Mouse (Mus musculus) urinary bladder, adult 2 months (tissue): ENCODE data around the gene Smndc1. TPM values are rescaled to one million over a fixed set of nuclear protein-coding genes. Genes with fewer than 3 reads are reported as not detected.

Experiments
- DNase-seq: peaks from one replicate; pipeline ENCODE4 v3.0.0; 2022; ENCODE audit warnings: low spot score
- polyA plus RNA-seq: library from polyadenylated mRNA; depleted of rRNA; stranded (reverse); fragments of >200 nt; gene quantifications from 2 replicates; pipeline ENCODE4 v1.2.3, GENCODE M21; 2012; rRNA removed

The Smndc1 gene
- polyA plus RNA-seq, 1 experiment = 26.1 TPM

GRCm38 (mm10) chr19:53343174-53343881 lies 47.0 kb downstream of the Smndc1 start:
- no peak for DNase-seq

GRCm38 (mm10) chr19:53340423-53340822 lies 50.0 kb downstream of the Smndc1 start:
- no peak for DNase-seq

- DNase-seq = no peak
These were observed 55.1 kb downstream of the Smndc1 start for GRCm38 (mm10) chr19:53335241-53335640.

GRCm38 (mm10) chr19:53333730-53334129 lies 56.6 kb downstream of the Smndc1 start:
- DNase-seq = no peak

- no peak for DNase-seq
These were observed 58.4 kb downstream of the Smndc1 start for GRCm38 (mm10) chr19:53331882-53332500.

GRCm38 (mm10) chr19:53329992-53330381 lies 60.4 kb downstream of the Smndc1 start:
- DNase-seq = peak; percentile 57

Other genes starting within 250 kb of the Smndc1 start
- gene Mxi1, start 80.1 kb downstream of the Smndc1 start, polyA plus RNA-seq = 37.6 and 43.3 TPM in 2 replicates
- gene Gm10197, start 18.8 kb downstream of the Smndc1 start, polyA plus RNA-seq = not detected in 2 replicates
- gene Dusp5, start 138.5 kb upstream of the Smndc1 start, polyA plus RNA-seq = 5.6 and 7.3 TPM in 2 replicates
- 32.8 and 33.7 TPM in 2 replicates for gene Nutf2-ps1, start 198.5 kb upstream of the Smndc1 start, polyA plus RNA-seq
- gene Smc3, start 209.8 kb upstream of the Smndc1 start, polyA plus RNA-seq = 16.8 and 23.6 TPM in 2 replicates